Mouse (Mus musculus): Measurements from ENCODE around the gene Sh3rf3.
"Not testable (repeated sequence)": the region's sequence is repeated elsewhere in the genome, so short reads cannot be mapped to it uniquely, and the experiment has no call there.

Sh3rf3 gene

GRCm38 (mm10) chr10:58981674-58982329, 168.6 kb downstream of the Sh3rf3 start:
- DNase-seq (ENCODE audit: low read depth, low spot score) = no peak

GRCm38 (mm10) chr10:58982546-58983154, 169.5 kb downstream of the Sh3rf3 start:
- no peak for DNase-seq (ENCODE audit: low read depth, low spot score)

- no peak for DNase-seq (ENCODE audit: low read depth, low spot score)
These were observed 178.5 kb downstream of the Sh3rf3 start for GRCm38 (mm10) chr10:58991611-58992010.

- DNase-seq (ENCODE audit: low read depth, low spot score) = no peak
These were observed 181.6 kb downstream of the Sh3rf3 start for GRCm38 (mm10) chr10:58994726-58995125.

- DNase-seq (ENCODE audit: low read depth, low spot score) = no peak
These were observed 182.0 kb downstream of the Sh3rf3 start for GRCm38 (mm10) chr10:58995132-58995531.

GRCm38 (mm10) chr10:59002361-59002760, 189.2 kb downstream of the Sh3rf3 start:
- DNase-seq (ENCODE audit: low read depth, low spot score) = no peak

- DNase-seq (ENCODE audit: low read depth, low spot score) = no peak
These were observed 198.3 kb downstream of the Sh3rf3 start for GRCm38 (mm10) chr10:59011415-59011814.

- no peak for DNase-seq (ENCODE audit: low read depth, low spot score)
These were observed 200.5 kb downstream of the Sh3rf3 start for GRCm38 (mm10) chr10:59013618-59014017.

GRCm38 (mm10) chr10:59019302-59019973, 206.3 kb downstream of the Sh3rf3 start:
- DNase-seq (ENCODE audit: low read depth, low spot score) = no peak

GRCm38 (mm10) chr10:59050434-59050833, 237.3 kb downstream of the Sh3rf3 start:
- no peak for DNase-seq (ENCODE audit: low read depth, low spot score)

- DNase-seq (ENCODE audit: low read depth, low spot score) = no peak
These were observed 243.1 kb downstream of the Sh3rf3 start for GRCm38 (mm10) chr10:59056294-59056693.

GRCm38 (mm10) chr10:59066804-59067203, 253.6 kb downstream of the Sh3rf3 start:
- DNase-seq (ENCODE audit: low read depth, low spot score) = no peak

- DNase-seq (ENCODE audit: low read depth, low spot score) = no peak
These were observed 259.7 kb downstream of the Sh3rf3 start for GRCm38 (mm10) chr10:59072827-59073226.

- no peak for DNase-seq (ENCODE audit: low read depth, low spot score)
These were observed 263.5 kb downstream of the Sh3rf3 start for GRCm38 (mm10) chr10:59076681-59077080.

- DNase-seq (ENCODE audit: low read depth, low spot score) = peak; percentile 40
These were observed 264.8 kb downstream of the Sh3rf3 start for GRCm38 (mm10) chr10:59077909-59078308.

- no peak for DNase-seq (ENCODE audit: low read depth, low spot score)
These were observed 272.4 kb downstream of the Sh3rf3 start for GRCm38 (mm10) chr10:59085604-59086003.

- DNase-seq (ENCODE audit: low read depth, low spot score) = no peak
These were observed 273.4 kb downstream of the Sh3rf3 start for GRCm38 (mm10) chr10:59086578-59086977.

- no peak for DNase-seq (ENCODE audit: low read depth, low spot score)
These were observed 276.9 kb downstream of the Sh3rf3 start for GRCm38 (mm10) chr10:59089861-59090621.

GRCm38 (mm10) chr10:59090622-59090971, 277.4 kb downstream of the Sh3rf3 start:
- no peak for DNase-seq (ENCODE audit: low read depth, low spot score)

- no peak for DNase-seq (ENCODE audit: low read depth, low spot score)
These were observed 278.4 kb downstream of the Sh3rf3 start for GRCm38 (mm10) chr10:59091556-59091955.

GRCm38 (mm10) chr10:59091988-59092387, 278.8 kb downstream of the Sh3rf3 start:
- DNase-seq (ENCODE audit: low read depth, low spot score) = no peak

GRCm38 (mm10) chr10:59103076-59103475, 289.9 kb downstream of the Sh3rf3 start:
- DNase-seq (ENCODE audit: low read depth, low spot score) = not testable (repeated sequence)

Data from skeletal muscle tissue, adult 2 months (tissue).